Mouse (Mus musculus): ENCODE measurements around the gene 4930518I15Rik. TPM values are rescaled to one million over a fixed set of nuclear protein-coding genes. Genes with fewer than 3 reads are reported as not detected.
"Not testable (repeated sequence)": the region's sequence is repeated elsewhere in the genome, so short reads cannot be mapped to it uniquely, and the experiment has no call there.

4930518I15Rik gene
- polyA plus RNA-seq, 1 experiment from 2014 or later: 7.6 TPM

GRCm38 (mm10) chr2:156897034-156897433 is 39.3 kb upstream of the 4930518I15Rik start:
- WGBS: 87% methylated on average over 9 of the region's 9 CpGs
- no peaks in the 10 kb centered on the region for H3K9me3 ChIP-seq (ENCODE audit: control insufficient read depth, low read length)
- ATAC-seq (ENCODE audit: low read depth): no peak

GRCm38 (mm10) chr2:156896384-156896914 is 38.7 kb upstream of the 4930518I15Rik start:
- Histone ChIP-seq H3K36me3 (ENCODE audit: control insufficient read depth, insufficient read depth, low read length) (no peaks in the 10 kb centered on the region), H3K27me3 (ENCODE audit: control insufficient read depth, insufficient read depth, low read length) (no peaks in the 10 kb centered on the region), H3K9me3 (ENCODE audit: control insufficient read depth, low read length) (no peaks in the 10 kb centered on the region), H3K9ac (replicated peaks; ENCODE audit: low read depth, low read length) (no peak overlapping the region), H3K4me3 (ENCODE audit: low read depth, low read length) (no peak overlapping the region), H3K27ac (ENCODE audit: low read depth, low read length) (no peak overlapping the region), H3K4me1 (ENCODE audit: control insufficient read depth, insufficient read depth, low read length) (0 out of 2 replicates have a peak, but pooled peaks cover 4% of the 10 kb centered on the region), H3K4me2 (ENCODE audit: low read depth, low read length) (no peak overlapping the region)
- ATAC-seq (ENCODE audit: low read depth): no peak
- 67% methylated on average over 9 of the region's 9 CpGs for WGBS

More at GRCm38 (mm10) chr2:156897034-156897433, 39.3 kb upstream of the 4930518I15Rik start:
- Histone ChIP-seq H3K9ac (replicated peaks; ENCODE audit: low read depth, low read length) (no peak overlapping the region), H3K4me1 (ENCODE audit: control insufficient read depth, insufficient read depth, low read length) (0 out of 2 replicates have a peak, but pooled peaks cover under 1% of the 10 kb centered on the region), H3K4me3 (ENCODE audit: low read depth, low read length) (no peak overlapping the region), H3K4me2 (ENCODE audit: low read depth, low read length) (no peak overlapping the region), H3K36me3 (ENCODE audit: control insufficient read depth, insufficient read depth, low read length) (no peaks in the 10 kb centered on the region), H3K27me3 (ENCODE audit: control insufficient read depth, insufficient read depth, low read length) (no peaks in the 10 kb centered on the region), H3K27ac (ENCODE audit: low read depth, low read length) (no peak overlapping the region)

GRCm38 (mm10) chr2:156894496-156895265 is 36.9 kb upstream of the 4930518I15Rik start:
- Histone ChIP-seq H3K27me3 (ENCODE audit: control insufficient read depth, insufficient read depth, low read length) (no peaks in the 10 kb centered on the region), H3K36me3 (ENCODE audit: control insufficient read depth, insufficient read depth, low read length) (no peaks in the 10 kb centered on the region), H3K4me1 (ENCODE audit: control insufficient read depth, insufficient read depth, low read length) (0 out of 2 replicates have a peak, but pooled peaks cover 4% of the 10 kb centered on the region), H3K9ac (replicated peaks; ENCODE audit: low read depth, low read length) (no peak overlapping the region), H3K4me3 (ENCODE audit: low read depth, low read length) (no peak overlapping the region), H3K27ac (ENCODE audit: low read depth, low read length) (no peak overlapping the region), H3K4me2 (ENCODE audit: low read depth, low read length) (no peak overlapping the region), H3K9me3 (ENCODE audit: control insufficient read depth, low read length) (no peaks in the 10 kb centered on the region)
- WGBS: 83% methylated on average over 15 of the region's 15 CpGs
- no peak for ATAC-seq (ENCODE audit: low read depth)

GRCm38 (mm10) chr2:156892821-156893220 is 35.1 kb upstream of the 4930518I15Rik start:
- ATAC-seq (ENCODE audit: low read depth): no peak
- Histone ChIP-seq H3K4me1 (ENCODE audit: control insufficient read depth, insufficient read depth, low read length) (0 out of 2 replicates have a peak, but pooled peaks cover 4% of the 10 kb centered on the region), H3K9ac (replicated peaks; ENCODE audit: low read depth, low read length) (no peak overlapping the region), H3K36me3 (ENCODE audit: control insufficient read depth, insufficient read depth, low read length) (no peaks in the 10 kb centered on the region), H3K27ac (ENCODE audit: low read depth, low read length) (no peak overlapping the region), H3K4me3 (ENCODE audit: low read depth, low read length) (no peak overlapping the region), H3K27me3 (ENCODE audit: control insufficient read depth, insufficient read depth, low read length) (no peaks in the 10 kb centered on the region), H3K9me3 (ENCODE audit: control insufficient read depth, low read length) (no peaks in the 10 kb centered on the region), H3K4me2 (ENCODE audit: low read depth, low read length) (no peak overlapping the region)
- WGBS: 76% methylated on average over 6 of the region's 6 CpGs

- no peak overlapping the region for H3K27ac ChIP-seq (ENCODE audit: low read depth, low read length)
- ATAC-seq (ENCODE audit: low read depth): peak; percentile 63; the same call in 1 of the 2 replicates
- H3K4me2 ChIP-seq (ENCODE audit: low read depth, low read length): no peak overlapping the region
- H3K9ac ChIP-seq (replicated peaks; ENCODE audit: low read depth, low read length): no peak overlapping the region
- no peaks in the 10 kb centered on the region for H3K27me3 ChIP-seq (ENCODE audit: control insufficient read depth, insufficient read depth, low read length)
- H3K9me3 ChIP-seq (ENCODE audit: control insufficient read depth, low read length): no peaks in the 10 kb centered on the region
- H3K4me3 ChIP-seq (ENCODE audit: low read depth, low read length): no peak overlapping the region
- H3K4me1 ChIP-seq (ENCODE audit: control insufficient read depth, insufficient read depth, low read length): 0 out of 2 replicates have a peak, but pooled peaks cover 4% of the 10 kb centered on the region
- H3K36me3 ChIP-seq (ENCODE audit: control insufficient read depth, insufficient read depth, low read length): no peaks in the 10 kb centered on the region
- WGBS: 15% methylated on average over 3 of the region's 3 CpGs
These were observed 34.5 kb upstream of the 4930518I15Rik start for GRCm38 (mm10) chr2:156892240-156892639.

GRCm38 (mm10) chr2:156888490-156888889 is 30.7 kb upstream of the 4930518I15Rik start:
- Histone ChIP-seq H3K36me3 (ENCODE audit: control insufficient read depth, insufficient read depth, low read length) (no peaks in the 10 kb centered on the region), H3K27ac (ENCODE audit: low read depth, low read length) (no peak overlapping the region), H3K4me2 (ENCODE audit: low read depth, low read length) (no peak overlapping the region), H3K9me3 (ENCODE audit: control insufficient read depth, low read length) (no peaks in the 10 kb centered on the region), H3K4me3 (ENCODE audit: low read depth, low read length) (no peak overlapping the region), H3K27me3 (ENCODE audit: control insufficient read depth, insufficient read depth, low read length) (no peaks in the 10 kb centered on the region), H3K9ac (replicated peaks; ENCODE audit: low read depth, low read length) (no peak overlapping the region), H3K4me1 (ENCODE audit: control insufficient read depth, insufficient read depth, low read length) (0 out of 2 replicates have a peak, but pooled peaks cover 4% of the 10 kb centered on the region)
- no peak for ATAC-seq (ENCODE audit: low read depth)
- 76% methylated on average over 3 of the region's 3 CpGs for whole genome bisulfite sequencing

GRCm38 (mm10) chr2:156887017-156887416 is 29.3 kb upstream of the 4930518I15Rik start, which contains the start of gene Sla2:
Gene Sla2, minus strand, starts transcription at chr2:156887192.
- H3K9me3 ChIP-seq (ENCODE audit: control insufficient read depth, low read length): no peaks in the 10 kb centered on the region
- no peak for ATAC-seq (ENCODE audit: low read depth)

GRCm38 (mm10) chr2:156886084-156886631 is 28.4 kb upstream of the 4930518I15Rik start:
- H3K27me3 ChIP-seq (ENCODE audit: control insufficient read depth, insufficient read depth, low read length): no peaks in the 10 kb centered on the region
- H3K9ac ChIP-seq (replicated peaks; ENCODE audit: low read depth, low read length): no peak overlapping the region
- H3K9me3 ChIP-seq (ENCODE audit: control insufficient read depth, low read length): no peaks in the 10 kb centered on the region
- H3K4me1 ChIP-seq (ENCODE audit: control insufficient read depth, insufficient read depth, low read length): no peaks in the 10 kb centered on the region
- WGBS: 84% methylated on average over 10 of the region's 10 CpGs
- no peak overlapping the region for H3K27ac ChIP-seq (ENCODE audit: low read depth, low read length)
- no peak overlapping the region for H3K4me2 ChIP-seq (ENCODE audit: low read depth, low read length)
- ATAC-seq (ENCODE audit: low read depth): no peak
- H3K36me3 ChIP-seq (ENCODE audit: control insufficient read depth, insufficient read depth, low read length): no peaks in the 10 kb centered on the region
- H3K4me3 ChIP-seq (ENCODE audit: low read depth, low read length): no peak overlapping the region

More at GRCm38 (mm10) chr2:156887017-156887416, 29.3 kb upstream of the 4930518I15Rik start, which contains the start of gene Sla2:
- no peak within 1 kb of the TSS for H3K4me3 ChIP-seq (ENCODE audit: low read depth, low read length)
- 75% methylated on average over 6 of the region's 6 CpGs for WGBS
- H3K9ac ChIP-seq (replicated peaks; ENCODE audit: low read depth, low read length): no peak within 1 kb of the TSS
- H3K27me3 ChIP-seq (ENCODE audit: control insufficient read depth, insufficient read depth, low read length): no peaks in the 10 kb centered on the region
- H3K27ac ChIP-seq (ENCODE audit: low read depth, low read length): no peak within 1 kb of the TSS
- no peaks in the 10 kb centered on the region for H3K36me3 ChIP-seq (ENCODE audit: control insufficient read depth, insufficient read depth, low read length)
- H3K4me1 ChIP-seq (ENCODE audit: control insufficient read depth, insufficient read depth, low read length): 0 out of 2 replicates have a peak, but pooled peaks cover 3% of the 10 kb centered on the region
- H3K4me2 ChIP-seq (ENCODE audit: low read depth, low read length): no peak within 1 kb of the TSS

- H3K4me1 ChIP-seq (ENCODE audit: control insufficient read depth, insufficient read depth, low read length); H3K9ac ChIP-seq (replicated peaks; ENCODE audit: low read depth, low read length); H3K4me3 ChIP-seq (ENCODE audit: low read depth, low read length); ATAC-seq (ENCODE audit: low read depth); H3K27ac ChIP-seq (ENCODE audit: low read depth, low read length); H3K27me3 ChIP-seq (ENCODE audit: control insufficient read depth, insufficient read depth, low read length); H3K9me3 ChIP-seq (ENCODE audit: control insufficient read depth, low read length); H3K4me2 ChIP-seq (ENCODE audit: low read depth, low read length); H3K36me3 ChIP-seq (ENCODE audit: control insufficient read depth, insufficient read depth, low read length): not testable (repeated sequence)
- WGBS: 78% methylated on average over 2 of the region's 2 CpGs
These were observed 27.9 kb upstream of the 4930518I15Rik start for GRCm38 (mm10) chr2:156885666-156886065.
